Mouse (Mus musculus) gastrocnemius, adult 18-20 months (tissue): ENCODE measurements at regions not wholly inside any gene's neighbourhood (a gene's known extent, or its start where the extent isn't known, plus 50 kb on each side); places are given as distances from the start of the nearest gene placed in this dataset.

Experiments
- DNase-seq: peaks from one replicate; pipeline ENCODE4 v3.0.0; 2021; ENCODE audit warnings: low spot score

GRCm38 (mm10) chr5:37898041-37898615 is 73.7 kb upstream of the Msx1 start:
- DNase-seq: no peak

GRCm38 (mm10) chr5:37897501-37897900 is 73.1 kb upstream of the Msx1 start:
- DNase-seq: no peak

GRCm38 (mm10) chr5:37895441-37896336 is 71.3 kb upstream of the Msx1 start:
- DNase-seq: no peak

GRCm38 (mm10) chr5:37893639-37894550 is 69.5 kb upstream of the Msx1 start:
- no peak for DNase-seq

- DNase-seq: no peak
These were observed 66.3 kb upstream of the Msx1 start for GRCm38 (mm10) chr5:37890641-37891040.

- DNase-seq: peak; percentile 35
These were observed 55.4 kb upstream of the Msx1 start for GRCm38 (mm10) chr5:37879668-37880380.

GRCm38 (mm10) chr5:37876240-37876639 is 51.9 kb upstream of the Msx1 start:
- no peak for DNase-seq

- DNase-seq: no peak
These were observed 51.1 kb upstream of the Msx1 start for GRCm38 (mm10) chr5:37875452-37875851.

GRCm38 (mm10) chr5:37874784-37875281 is 50.5 kb upstream of the Msx1 start:
- DNase-seq: peak; percentile 53
